Mouse (Mus musculus): Measurements from ENCODE around the gene Mtr. TPM values are rescaled to one million over a fixed set of nuclear protein-coding genes. Genes with fewer than 3 reads are reported as not detected.
"Not testable (repeated sequence)": the region's sequence is repeated elsewhere in the genome, so short reads cannot be mapped to it uniquely, and the experiment has no call there.

The Mtr gene
- polyA plus RNA-seq, 1 experiment from 2014 or later: 8.8 TPM

- Histone ChIP-seq H3K4me3 (replicated peaks) (no peak overlapping the region), H3K27ac (no peak overlapping the region), H3K4me2 (replicated peaks) (no peak overlapping the region), H3K4me1 (replicated peaks) (no peaks in the 10 kb centered on the region), H3K9me3 (no peaks in the 10 kb centered on the region), H3K36me3 (no peaks in the 10 kb centered on the region), H3K27me3 (replicated peaks) (no peaks in the 10 kb centered on the region), H3K9ac (no peak overlapping the region)
- WGBS: 64% methylated on average over 2 of the region's 2 CpGs
- no peak for ATAC-seq
These were observed 111.5 kb downstream of the Mtr start for GRCm38 (mm10) chr13:12146402-12146801.

- H3K27ac ChIP-seq: no peak overlapping the region
- no peak overlapping the region for H3K4me3 ChIP-seq (replicated peaks)
- ATAC-seq: no peak
- no peaks in the 10 kb centered on the region for H3K4me1 ChIP-seq (replicated peaks)
- no peak overlapping the region for H3K4me2 ChIP-seq (replicated peaks)
- no peaks in the 10 kb centered on the region for H3K27me3 ChIP-seq (replicated peaks)
- H3K36me3 ChIP-seq: no peaks in the 10 kb centered on the region
- H3K9me3 ChIP-seq: no peaks in the 10 kb centered on the region
- WGBS: 90% methylated on average over 5 of the region's 5 CpGs
- H3K9ac ChIP-seq: no peak overlapping the region
These were observed 114.6 kb downstream of the Mtr start for GRCm38 (mm10) chr13:12143347-12143746.

- H3K9me3 ChIP-seq; H3K9ac ChIP-seq; H3K4me1 ChIP-seq (replicated peaks); H3K27me3 ChIP-seq (replicated peaks); H3K36me3 ChIP-seq; H3K4me2 ChIP-seq (replicated peaks); ATAC-seq; H3K4me3 ChIP-seq (replicated peaks); H3K27ac ChIP-seq: not testable (repeated sequence)
- WGBS: 83% methylated on average over 10 of the region's 10 CpGs
These were observed 121.5 kb downstream of the Mtr start for GRCm38 (mm10) chr13:12136461-12136860.

GRCm38 (mm10) chr13:12133549-12133948, 124.4 kb downstream of the Mtr start:
- WGBS: 54% methylated on average over 7 of the region's 7 CpGs
- H3K4me1 ChIP-seq (replicated peaks): no peaks in the 10 kb centered on the region
- no peak overlapping the region for H3K4me2 ChIP-seq (replicated peaks)
- no peaks in the 10 kb centered on the region for H3K27me3 ChIP-seq (replicated peaks)
- no peaks in the 10 kb centered on the region for H3K9me3 ChIP-seq
- no peak overlapping the region for H3K9ac ChIP-seq
- no peaks in the 10 kb centered on the region for H3K36me3 ChIP-seq
- H3K4me3 ChIP-seq (replicated peaks): no peak overlapping the region
- no peak for ATAC-seq
- H3K27ac ChIP-seq: no peak overlapping the region

Other genes with a start within 250 kb of the Mtr start
- gene Ryr2, start 151.2 kb downstream of the Mtr start, polyA plus RNA-seq (2015; fragmentation: Nextera tagmentation; extraction: Ambion mirVana): 1.0 and 1.1 TPM in 2 replicates
- gene Actn2, start 82.6 kb upstream of the Mtr start, polyA plus RNA-seq (2015; fragmentation: Nextera tagmentation; extraction: Ambion mirVana): 0.88 and 3.8 TPM in 2 replicates
- gene Heatr1, start 136.9 kb upstream of the Mtr start, polyA plus RNA-seq (2015; fragmentation: Nextera tagmentation; extraction: Ambion mirVana): 15.7 and 17.5 TPM in 2 replicates
- gene Lgals8, start 206.8 kb upstream of the Mtr start, polyA plus RNA-seq (2015; fragmentation: Nextera tagmentation; extraction: Ambion mirVana): 30.5 and 36.0 TPM in 2 replicates

All from intestine, embryonic 15.5 days (tissue).